Mouse (Mus musculus) lung, adult 2 months (tissue): ENCODE measurements around the gene Zfp146.

ENCODE experiments used
- CTCF ChIP-seq: fragments of 200-500 bp; IDR thresholded peaks from 2 replicates; pipeline ENCODE4 v1.5.1; 2011; ENCODE audit warnings: mild to moderate bottlenecking, low read length, control low read depth; ENCODE audit not compliant: insufficient read depth
- POLR2A ChIP-seq: fragments of 200-500 bp; IDR thresholded peaks from 2 replicates; pipeline ENCODE4 v1.6.1; 2011; ENCODE audit warnings: low read depth, mild to moderate bottlenecking, control low read depth, low read length, borderline replicate concordance; ENCODE audit errors: extremely low read depth

DNA sequence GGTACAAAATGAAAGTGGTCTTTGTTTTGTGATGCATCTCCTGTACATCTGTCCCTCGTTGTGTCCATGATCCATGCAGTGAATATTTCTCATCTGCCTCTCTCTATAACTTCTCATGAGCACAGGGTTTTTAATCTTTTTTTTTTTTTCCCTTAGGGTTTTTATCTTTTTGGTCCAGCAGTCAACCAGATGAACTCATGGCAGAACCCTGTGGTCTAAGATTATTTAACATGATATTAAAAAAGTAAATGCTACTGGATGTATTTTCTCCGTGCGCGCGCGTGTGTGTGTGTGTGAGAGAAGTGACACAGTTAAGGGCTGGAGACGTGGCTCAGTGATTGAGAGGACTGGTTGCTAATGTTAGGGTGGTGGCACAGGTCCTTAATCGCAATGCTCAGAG lies 39.6 kb downstream of the Zfp146 start:
- TF ChIP-seq CTCF (no peak), POLR2A (no peak)
